In the genomic region with DNA sequence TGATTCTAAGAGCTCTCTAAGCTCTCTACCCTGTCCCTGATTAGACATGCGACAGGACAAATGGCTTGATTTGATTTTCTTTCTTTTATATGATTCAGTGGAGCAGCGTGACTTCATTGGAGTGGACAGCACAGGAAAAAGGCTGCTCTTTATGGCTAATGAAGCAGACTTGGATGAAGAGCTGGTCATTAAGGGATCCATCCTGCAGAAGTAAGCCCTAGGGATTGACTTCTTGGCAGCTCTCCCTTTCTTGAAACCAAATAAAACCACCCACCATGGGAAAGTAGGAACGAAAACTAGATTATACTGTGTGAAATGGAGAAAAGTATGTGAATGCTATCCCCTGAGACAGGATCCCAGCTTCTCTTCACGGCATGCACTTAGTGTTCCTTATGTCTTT, we compare ENCODE assay signal across 13 mouse cellular contexts. TPM values are rescaled to one million over a fixed set of nuclear protein-coding genes. Genes with fewer than 3 reads are reported as not detected.
DNase-seq lines count a peak whose midpoint lies in the region; ATAC-seq lines count a peak whose summit lies in the region.
"Had no signal": no experiment of that assay in that cellular context is flagged by ENCODE, and none has a peak within 500 bp of the region (broad histone marks: within the 10 kb centered on the region; RNA-seq: fewer than 3 reads in every experiment).

No protein-coding gene starts in this region.

- no peak for ATAC-seq in neural tube, embryonic 13.5 days (ENCODE audit: low read depth)
- ATAC-seq: CD4-positive, CD25-positive, alpha-beta regulatory T cell, adult 4 months; liver, embryonic 12.5 days had no signal

- 79% methylated on average over 4 of the region's 4 CpGs for WGBS in neural tube, embryonic 13.5 days

- no peak overlapping the region for H3K9ac ChIP-seq in neural tube, embryonic 13.5 days
- H3K9ac ChIP-seq: liver, embryonic 12.5 days had no signal

- H3K9me3 ChIP-seq in neural tube, embryonic 13.5 days: no peaks in the 10 kb centered on the region
- H3K9me3 ChIP-seq: liver, embryonic 12.5 days had no signal

- no peaks in the 10 kb centered on the region for H3K4me1 ChIP-seq in neural tube, embryonic 13.5 days (replicated peaks)

- peaks cover 21% of the 10 kb centered on the region for H3K36me3 ChIP-seq in neural tube, embryonic 13.5 days

- 0 out of 2 replicates have a peak overlapping the region, but pooled peaks have one; percentile 24 for H3K27ac ChIP-seq in neural tube, embryonic 13.5 days (replicated peaks)
- H3K27ac ChIP-seq: liver, embryonic 12.5 days had no signal

- no peaks in the 10 kb centered on the region for H3K27me3 ChIP-seq in neural tube, embryonic 13.5 days
- H3K27me3 ChIP-seq: liver, embryonic 12.5 days had no signal

- DNase-seq in heart, adult 8-10 months (ENCODE audit: low spot score): peak; percentile 70
- DNase-seq in heart, postnatal 25 days (ENCODE audit: low spot score): no peak
- DNase-seq in neural tube, embryonic 10.5 days (ENCODE audit: extremely low spot score, low spot score): no peak
- peak; percentile 69 to 72 for DNase-seq in heart, postnatal 10 days
- DNase-seq in urinary bladder, adult 2 months (ENCODE audit: low spot score): no peak
- DNase-seq in layer of hippocampus, postnatal 10 days (ENCODE audit: low spot score in 2 of 2): no peak
- DNase-seq: adrenal gland, adult 8-10 months; lung, postnatal 36 days; thymus, postnatal 14 days had no signal

- no peak overlapping the region for H3K4me3 ChIP-seq in neural tube, embryonic 13.5 days
- H3K4me3 ChIP-seq: liver, embryonic 12.5 days had no signal

- no peak overlapping the region for H3K4me2 ChIP-seq in neural tube, embryonic 13.5 days
- H3K4me2 ChIP-seq: liver, embryonic 12.5 days had no signal

- intact Hi-C loops in heart, postnatal 25 days (cut with DNase I): no loop called here
- intact Hi-C loops in heart, postnatal 10 days (cut with DNase I): no loop called here

RNA-seq across cellular contexts. Expression of gene Eif2b3, which starts 33.4 kb away (rescaled TPM):
- total RNA-seq in heart, adult 8-10 months (2022): 10 to 100 TPM; 13.5 to 18.2 (median 15.0) TPM
- 10 to 100 TPM; 13.5 to 13.8 TPM for total RNA-seq in heart, postnatal 25 days (2021)
- 45.8 and 48.9 TPM in 2 replicates for polyA plus RNA-seq in neural tube, embryonic 13.5 days (2015; fragmentation: Nextera tagmentation; extraction: Ambion mirVana)
- total RNA-seq in heart, postnatal 10 days (2021): 10 to 100 TPM; 19.2 to 20.3 TPM
- 21.9 and 24.0 TPM in 2 replicates for polyA plus RNA-seq in urinary bladder, adult 2 months (2012; rRNA removed)
- total RNA-seq in layer of hippocampus, postnatal 10 days (2021): 10 to 100 TPM; 26.1 to 27.0 TPM

RNA-seq across cellular contexts. Expression of gene Ptch2, which starts 43.2 kb away (rescaled TPM):
- 1 to 10 TPM in 1 of 4 experiments, under 1 TPM in 3; 0.44 to 1.0 (median 0.58) TPM for total RNA-seq in heart, adult 8-10 months (2022)
- 1 to 10 TPM; 1.1 to 1.5 TPM for total RNA-seq in heart, postnatal 25 days (2021)
- polyA plus RNA-seq in neural tube, embryonic 13.5 days (2015; fragmentation: Nextera tagmentation; extraction: Ambion mirVana): 6.4 and 7.4 TPM in 2 replicates
- 1 to 10 TPM; 3.6 to 4.3 TPM for total RNA-seq in heart, postnatal 10 days (2021)
- 2.2 and 3.3 TPM in 2 replicates for polyA plus RNA-seq in urinary bladder, adult 2 months (2012; rRNA removed)
- 1 to 10 TPM; 2.5 to 3.2 TPM for total RNA-seq in layer of hippocampus, postnatal 10 days (2021)
- total RNA-seq: common myeloid progenitor, adult 5-6 weeks had no signal

RNA-seq across cellular contexts. Expression of gene Hectd3, which starts 57.5 kb away (rescaled TPM):
- 10 to 100 TPM; 16.7 to 20.6 (median 17.7) TPM for total RNA-seq in heart, adult 8-10 months (2022)
- total RNA-seq in heart, postnatal 25 days (2021): 10 to 100 TPM; 14.8 to 15.3 TPM
- polyA plus RNA-seq in neural tube, embryonic 13.5 days (2015; fragmentation: Nextera tagmentation; extraction: Ambion mirVana): 25.6 and 26.7 TPM in 2 replicates
- 10 to 100 TPM; 13.9 to 14.9 TPM for total RNA-seq in heart, postnatal 10 days (2021)
- polyA plus RNA-seq in urinary bladder, adult 2 months (2012; rRNA removed): 27.9 and 30.0 TPM in 2 replicates
- 10 to 100 TPM; 44.3 to 52.2 TPM for total RNA-seq in layer of hippocampus, postnatal 10 days (2021)

RNA-seq across cellular contexts. Expression of gene Urod, which starts 58.4 kb away (rescaled TPM):
- total RNA-seq in heart, adult 8-10 months (2022): 100 to 1,000 TPM in 1 of 4 experiments, 10 to 100 TPM in 3; 85.5 to 108 (median 91.8) TPM
- total RNA-seq in heart, postnatal 25 days (2021): 10 to 100 TPM; 85.0 to 91.1 TPM
- polyA plus RNA-seq in neural tube, embryonic 13.5 days (2015; fragmentation: Nextera tagmentation; extraction: Ambion mirVana): 72.7 and 76.8 TPM in 2 replicates
- 10 to 100 TPM; 92.0 to 98.7 TPM for total RNA-seq in heart, postnatal 10 days (2021)
- polyA plus RNA-seq in urinary bladder, adult 2 months (2012; rRNA removed): 71.3 and 75.4 TPM in 2 replicates
- total RNA-seq in layer of hippocampus, postnatal 10 days (2021): 10 to 100 TPM; 42.4 to 45.4 TPM

Comparison
In these comparisons a context has a peak if more than half of its experiments do, and no peak if none do; other contexts are left out.
1. DNase-seq: peak in heart, adult 8-10 months (single experiment) and heart, postnatal 10 days (2 of 2); none in heart, postnatal 25 days (single experiment), neural tube, embryonic 10.5 days (single experiment), urinary bladder, adult 2 months (single experiment) and layer of hippocampus, postnatal 10 days (0 of 2).